Mouse (Mus musculus) ES-Bruce4 (cell line): Measurements from ENCODE around the gene Usp49.
A peak's percentile ranks its signal among the peaks of the same experiment; 100 is the strongest.

Source experiments
- CTCF ChIP-seq: IDR thresholded peaks from one replicate; pipeline ENCODE4 v1.8.1; 2011; ENCODE audit warnings: low read depth, low read length
- EP300 ChIP-seq: IDR thresholded peaks from 2 replicates; pipeline ENCODE4 v1.6.1; 2011; ENCODE audit warnings: low read depth, low read length; ENCODE audit not compliant: insufficient read depth
- POLR2A ChIP-seq: IDR thresholded peaks from one replicate; pipeline ENCODE4 v1.8.1; 2011; ENCODE audit warnings: low read length; ENCODE audit not compliant: insufficient read depth

- TF ChIP-seq CTCF (peak; percentile 58), EP300 (no peak), POLR2A (no peak)
These were observed 32.5 kb upstream of the Usp49 start for GRCm38 (mm10) chr17:47597838-47598579.
